Mouse (Mus musculus) liver, embryonic 11.5 days (tissue): ENCODE measurements at regions not wholly inside any gene's neighbourhood (a gene's known extent, or its start where the extent isn't known, plus 50 kb on each side); places are given as distances from the start of the nearest gene placed in this dataset.

Source experiments
- ATAC-seq: fragments of 200-750 bp; cut with Nextera tagmentation; replicated peaks from 2 replicates; pipeline ENCODE4 v1.8.0; 2017; ENCODE audit warnings: moderate number of reproducible peaks, mild to moderate bottlenecking, moderate TSS enrichment, moderate library complexity; ENCODE audit not compliant: low FRiP score
- DNase-seq: peaks from one replicate; pipeline ENCODE4 v3.0.0-alpha.2; 2017; ENCODE audit warnings: low spot score
- H3K27ac ChIP-seq: fragments of 300-500 bp; sonication (generic); 2 replicates; pipeline ENCODE4 v1.5.1; 2014; ENCODE audit warnings: mild to moderate bottlenecking, low read depth, low read length, control low read depth
- H3K27me3 ChIP-seq: fragments of 300-500 bp; sonication (generic); replicated peaks from 2 replicates; pipeline ENCODE4 v1.6.1; 2014; ENCODE audit warnings: low read length, mixed read lengths; ENCODE audit not compliant: control insufficient read depth, insufficient read depth
- H3K36me3 ChIP-seq: fragments of 300-500 bp; sonication (generic); 2 replicates; pipeline ENCODE4 v1.6.1; 2014; ENCODE audit warnings: mild to moderate bottlenecking, low read length, moderate library complexity, mixed read lengths; ENCODE audit not compliant: control insufficient read depth, insufficient read depth
- H3K4me1 ChIP-seq: fragments of 300-500 bp; sonication (generic); replicated peaks from 2 replicates; pipeline ENCODE4 v1.6.1; 2014; ENCODE audit warnings: low read length, mixed read lengths; ENCODE audit not compliant: control insufficient read depth, insufficient read depth
- H3K4me2 ChIP-seq: fragments of 300-500 bp; sonication (generic); 2 replicates; pipeline ENCODE4 v1.6.1; 2014; ENCODE audit warnings: mild to moderate bottlenecking, control low read depth, moderate library complexity
- H3K4me3 ChIP-seq: fragments of 300-500 bp; sonication (generic); 2 replicates; pipeline ENCODE4 v1.5.1; 2014; ENCODE audit warnings: low read depth, low read length, control low read depth
- H3K9ac ChIP-seq: fragments of 300-500 bp; sonication (generic); 2 replicates; pipeline ENCODE4 v1.6.1; 2014; ENCODE audit warnings: low read depth, low read length, control low read depth
- H3K9me3 ChIP-seq: fragments of 300-500 bp; sonication (generic); 2 replicates; pipeline ENCODE4 v1.6.1; 2016; ENCODE audit warnings: low read length, inconsistent platforms, mixed read lengths; ENCODE audit not compliant: control insufficient read depth
- WGBS: fragments of 180-500 bp; shearing (Covaris S2); extraction: QIAGEN DNeasy Blood & Tissue Kit; methylation state at CpG from one replicate; pipeline ENCODE4 v1.1.7; 2014; 5-methylcytosine and 5-hydroxymethylcytosine counted together

DNA sequence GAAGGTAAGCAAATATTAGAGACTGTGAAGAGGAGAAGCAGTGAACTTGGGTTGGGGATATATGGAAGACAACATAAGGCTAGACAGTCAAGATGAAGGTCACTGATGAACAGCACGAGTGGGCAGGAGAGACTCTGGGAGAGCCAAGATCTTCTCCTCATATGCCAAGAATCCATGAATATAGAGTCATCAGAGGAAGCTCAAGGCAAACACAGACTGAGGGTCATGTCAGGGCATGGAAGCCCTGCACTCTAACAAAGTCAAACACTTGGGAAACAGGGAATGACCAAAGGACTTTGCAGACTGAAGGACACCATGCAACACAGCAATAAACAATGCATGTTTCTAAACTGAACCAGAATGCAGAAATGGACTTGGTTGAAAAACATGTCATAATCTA lies 351.4 kb downstream of the Hs3st3b1 start:
- no peaks in the 10 kb centered on the region for H3K9me3 ChIP-seq
- no peak for DNase-seq
- no peak overlapping the region for H3K27ac ChIP-seq
- H3K36me3 ChIP-seq, result no peaks in the 10 kb centered on the region
- no peaks in the 10 kb centered on the region; the same call in 1 of the 2 replicates for H3K4me1 ChIP-seq
- no peak overlapping the region for H3K4me2 ChIP-seq
- no peak overlapping the region for H3K9ac ChIP-seq
- ATAC-seq, result no peak
- H3K4me3 ChIP-seq, result no peak overlapping the region
- 76% methylated on average over 1 of the region's 1 CpGs for WGBS
- no peaks in the 10 kb centered on the region for H3K27me3 ChIP-seq

DNA sequence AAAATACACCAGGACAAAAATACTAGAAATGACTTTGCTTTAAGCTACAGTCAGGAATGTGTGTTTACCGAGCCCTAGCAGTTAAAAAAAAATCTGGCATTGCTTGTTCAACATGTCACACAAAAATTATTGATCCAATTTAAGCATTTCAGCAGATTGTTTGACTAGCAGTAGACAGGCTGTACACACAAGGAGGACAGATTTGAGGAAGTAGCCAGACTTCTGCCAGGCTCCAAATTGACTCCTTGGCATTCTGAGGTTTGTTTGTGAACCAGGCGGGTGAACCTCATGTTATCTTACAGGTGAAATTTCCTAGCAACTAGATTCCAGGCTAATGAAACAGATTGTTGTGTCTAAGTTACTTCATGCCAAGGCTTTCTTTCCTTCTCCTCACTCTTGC lies 348.8 kb downstream of the Hs3st3b1 start:
- no peaks in the 10 kb centered on the region for H3K27me3 ChIP-seq
- no peak for ATAC-seq
- no peak overlapping the region for H3K4me2 ChIP-seq
- H3K4me1 ChIP-seq, result no peaks in the 10 kb centered on the region; the same call in 1 of the 2 replicates
- no peaks in the 10 kb centered on the region for H3K36me3 ChIP-seq
- WGBS, result 68% methylated on average over 2 of the region's 2 CpGs
- H3K9ac ChIP-seq, result no peak overlapping the region
- no peak overlapping the region for H3K27ac ChIP-seq
- no peak overlapping the region for H3K4me3 ChIP-seq
- H3K9me3 ChIP-seq, result no peaks in the 10 kb centered on the region
- DNase-seq, result no peak

DNA sequence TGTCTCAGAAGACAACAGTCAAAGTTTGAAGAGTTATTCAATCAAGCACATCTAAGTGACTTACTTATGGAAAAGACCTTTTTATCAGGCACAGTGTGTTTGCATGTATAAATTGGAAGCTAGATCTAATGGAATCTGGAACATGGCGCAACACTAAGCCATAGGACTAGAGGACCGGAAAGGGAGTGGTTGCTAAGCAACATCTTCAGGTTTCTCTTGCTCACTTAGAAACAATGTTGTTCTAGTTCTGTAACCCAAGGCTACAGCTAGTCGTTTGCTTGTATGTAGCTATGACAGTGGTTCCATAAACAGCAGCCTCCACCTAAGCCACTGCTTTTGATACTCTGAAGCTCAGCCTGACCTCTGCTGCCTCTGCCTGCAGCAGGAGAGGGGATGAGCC lies 338.8 kb downstream of the Hs3st3b1 start:
- Histone ChIP-seq H3K9me3 (no peaks in the 10 kb centered on the region), H3K27me3 (no peaks in the 10 kb centered on the region), H3K36me3 (no peaks in the 10 kb centered on the region), H3K4me3 (no peak overlapping the region), H3K27ac (no peak overlapping the region), H3K4me1 (no peaks in the 10 kb centered on the region), H3K9ac (no peak overlapping the region), H3K4me2 (no peak overlapping the region)
- ATAC-seq (no peak), DNase-seq (no peak)
- 70% methylated on average over 3 of the region's 3 CpGs for WGBS

DNA sequence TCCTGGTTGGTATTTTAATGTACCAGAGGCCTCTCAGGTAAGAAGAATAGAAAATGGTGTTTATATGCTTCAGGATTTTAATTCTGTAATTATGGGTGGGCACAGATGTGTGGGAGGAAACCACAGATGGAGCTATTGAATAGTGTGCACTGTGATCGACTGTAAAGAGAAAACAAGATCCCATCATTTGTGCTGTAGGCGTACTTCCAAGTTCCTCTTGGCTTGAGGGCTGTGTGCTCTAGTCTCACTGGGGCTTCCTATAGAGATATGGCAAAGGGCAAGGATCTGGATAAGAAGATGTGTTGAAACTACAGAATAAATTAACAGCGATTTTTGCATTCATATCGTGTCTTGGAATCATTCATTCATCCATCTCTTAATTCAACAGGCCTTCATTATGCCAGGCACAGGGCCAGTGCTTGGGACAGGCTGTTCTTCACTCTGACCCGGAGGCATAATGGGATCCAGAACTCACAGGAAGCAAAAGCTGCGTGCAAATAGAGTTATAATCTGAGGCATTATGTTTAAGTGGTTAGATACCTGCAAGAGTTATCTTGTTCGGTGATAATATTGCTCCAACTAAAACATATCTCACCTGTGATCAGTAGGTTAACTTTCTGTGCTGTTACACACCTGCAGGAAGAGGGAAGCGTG lies 336.7 kb downstream of the Hs3st3b1 start:
- no peaks in the 10 kb centered on the region for H3K9me3 ChIP-seq
- H3K4me2 ChIP-seq, result no peak overlapping the region
- H3K27me3 ChIP-seq, result no peaks in the 10 kb centered on the region
- no peaks in the 10 kb centered on the region for H3K36me3 ChIP-seq
- no peak overlapping the region for H3K9ac ChIP-seq
- no peak overlapping the region for H3K27ac ChIP-seq
- no peak for ATAC-seq
- WGBS, result 82% methylated on average over 8 of the region's 8 CpGs
- no peak for DNase-seq
- H3K4me1 ChIP-seq, result no peaks in the 10 kb centered on the region
- H3K4me3 ChIP-seq, result no peak overlapping the region

DNA sequence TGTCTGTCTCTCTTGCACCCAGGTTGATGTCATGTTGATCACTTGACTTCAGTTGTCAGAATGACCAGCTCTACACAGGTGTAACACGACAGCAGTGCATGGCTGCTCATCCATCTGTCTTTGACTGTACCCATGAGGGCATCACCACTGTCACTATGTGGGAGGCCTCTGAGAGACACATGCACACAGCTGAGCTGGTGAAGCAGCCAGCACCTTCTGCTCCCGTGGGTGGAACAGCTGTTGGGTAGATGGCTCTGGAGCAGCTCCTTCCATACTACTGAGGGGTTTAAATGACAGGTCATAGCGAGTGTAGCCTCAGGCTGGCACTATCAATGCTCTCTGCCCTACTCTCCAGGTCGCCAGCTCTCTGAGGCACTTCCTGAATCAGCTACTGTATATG lies 301.9 kb downstream of the Hs3st3b1 start:
- Histone ChIP-seq H3K9ac (no peak overlapping the region), H3K4me3 (no peak overlapping the region), H3K27ac (no peak overlapping the region), H3K4me1 (no peaks in the 10 kb centered on the region), H3K27me3 (no peaks in the 10 kb centered on the region), H3K4me2 (no peak overlapping the region), H3K9me3 (no peaks in the 10 kb centered on the region), H3K36me3 (no peaks in the 10 kb centered on the region)
- ATAC-seq (no peak), DNase-seq (no peak)
- 73% methylated on average over 4 of the region's 4 CpGs for WGBS

DNA sequence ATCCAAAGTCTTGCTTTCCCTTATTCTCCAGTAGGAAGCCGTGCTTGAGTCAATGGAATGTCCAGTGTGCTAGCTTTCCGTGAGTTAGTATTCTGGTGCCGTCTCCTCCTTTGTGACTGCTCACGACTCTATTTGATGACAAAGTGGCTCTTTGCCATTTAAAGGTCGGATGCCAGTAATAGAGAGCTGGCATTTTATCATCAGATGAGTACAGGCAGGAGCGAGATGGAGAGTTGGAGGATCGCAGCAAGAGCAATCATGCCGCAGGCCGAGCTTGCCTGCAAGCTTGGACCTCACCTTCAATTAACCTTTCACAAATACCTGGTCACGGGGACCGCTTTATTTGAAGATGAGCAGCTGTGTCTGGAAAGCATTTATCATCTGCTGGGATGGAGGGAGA lies 291.8 kb downstream of the Hs3st3b1 start:
- H3K27me3 ChIP-seq, result no peaks in the 10 kb centered on the region
- 67% methylated on average over 11 of the region's 11 CpGs for WGBS
- DNase-seq (no peak), ATAC-seq (no peak)
- no peaks in the 10 kb centered on the region for H3K9me3 ChIP-seq
- H3K4me3 ChIP-seq, result no peak overlapping the region
- H3K36me3 ChIP-seq, result no peaks in the 10 kb centered on the region
- no peak overlapping the region for H3K4me2 ChIP-seq
- H3K27ac ChIP-seq, result no peak overlapping the region
- H3K9ac ChIP-seq, result no peak overlapping the region
- no peaks in the 10 kb centered on the region for H3K4me1 ChIP-seq

DNA sequence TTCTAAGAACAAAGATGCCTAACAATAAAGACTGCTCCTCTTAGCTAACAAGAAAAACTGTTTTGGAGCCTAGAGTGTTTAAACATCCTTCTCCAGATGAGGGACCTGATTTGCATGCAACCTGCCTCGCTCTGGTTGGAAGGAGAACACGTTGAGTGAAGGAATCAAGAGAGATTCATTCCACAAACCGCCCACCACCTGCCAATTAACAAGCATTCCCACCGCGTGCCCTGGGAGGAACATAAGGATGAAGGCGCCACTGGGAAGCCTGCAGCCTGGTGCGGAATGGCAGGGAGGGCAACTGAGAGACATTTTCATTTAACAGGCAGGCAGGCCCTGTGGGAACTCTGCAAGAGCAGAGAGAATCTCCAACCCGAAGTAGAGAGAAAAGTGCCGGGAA lies 265.0 kb downstream of the Hs3st3b1 start:
- Histone ChIP-seq H3K4me3 (no peak overlapping the region), H3K27ac (no peak overlapping the region), H3K36me3 (no peaks in the 10 kb centered on the region), H3K4me1 (no peaks in the 10 kb centered on the region), H3K27me3 (no peaks in the 10 kb centered on the region), H3K9ac (no peak overlapping the region), H3K9me3 (0 out of 2 replicates have a peak, but pooled peaks cover 2% of the 10 kb centered on the region), H3K4me2 (no peak overlapping the region)
- WGBS, result 81% methylated on average over 9 of the region's 9 CpGs
- DNase-seq, result no peak
- ATAC-seq, result no peak

DNA sequence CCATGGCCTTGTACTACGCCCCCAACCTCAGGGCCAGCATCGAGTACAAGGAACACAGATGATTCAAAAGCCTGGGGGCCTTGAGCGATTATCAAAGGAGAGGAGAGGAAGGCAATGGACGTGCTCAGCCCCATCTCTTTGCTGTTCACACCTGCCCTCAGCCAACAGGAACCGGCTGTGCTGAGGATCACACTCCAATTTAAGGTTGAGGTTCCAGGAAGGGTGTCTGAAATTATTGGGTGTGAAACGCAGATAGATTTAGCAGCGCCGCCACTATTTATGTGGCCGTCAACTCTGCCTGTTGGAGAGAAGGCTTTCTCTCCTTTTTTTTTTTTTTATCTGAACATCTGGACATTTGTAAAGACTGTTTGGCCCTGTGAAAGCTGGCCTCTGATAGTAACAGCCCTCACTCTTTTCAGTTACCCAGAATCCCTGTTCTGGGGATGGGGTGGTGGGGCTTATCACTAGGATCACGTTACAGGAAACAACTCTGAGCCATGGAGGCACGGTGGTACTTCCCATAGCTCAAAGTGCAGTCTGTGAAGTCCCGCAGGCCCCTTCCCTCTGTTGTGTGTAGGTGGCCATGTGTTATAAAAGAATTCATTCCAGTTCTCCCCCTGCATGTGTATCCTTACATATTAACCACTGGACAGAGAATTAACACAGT lies 256.7 kb downstream of the Hs3st3b1 start:
- Histone ChIP-seq H3K9ac (no peak overlapping the region), H3K27ac (no peak overlapping the region), H3K27me3 (no peaks in the 10 kb centered on the region), H3K9me3 (no peaks in the 10 kb centered on the region), H3K4me1 (no peaks in the 10 kb centered on the region), H3K4me3 (no peak overlapping the region), H3K4me2 (no peak overlapping the region), H3K36me3 (no peaks in the 10 kb centered on the region)
- DNase-seq, result no peak
- ATAC-seq, result no peak
- WGBS, result 54% methylated on average over 12 of the region's 12 CpGs

DNA sequence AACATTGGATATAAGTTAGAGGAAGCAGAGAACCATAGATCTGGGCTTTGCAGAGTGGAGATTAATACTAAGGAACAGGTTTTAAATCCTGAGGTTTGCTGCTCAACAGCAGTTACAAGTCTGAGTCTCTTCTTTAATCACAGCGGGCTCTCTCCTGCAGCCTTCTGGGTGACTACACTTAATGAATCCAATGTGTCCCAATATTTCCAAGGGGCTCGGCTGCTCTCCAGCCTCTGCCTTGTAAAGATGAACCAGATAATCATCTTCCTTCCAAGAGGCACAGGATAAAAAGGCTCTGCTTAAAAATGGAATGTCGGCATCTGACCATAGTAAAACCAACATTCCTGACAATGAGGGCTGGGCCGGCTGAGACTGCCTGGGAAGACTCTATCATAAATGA lies 251.6 kb downstream of the Hs3st3b1 start:
- Histone ChIP-seq H3K9ac (no peak overlapping the region), H3K4me1 (no peaks in the 10 kb centered on the region), H3K4me2 (no peak overlapping the region), H3K27me3 (no peaks in the 10 kb centered on the region), H3K9me3 (no peaks in the 10 kb centered on the region), H3K36me3 (no peaks in the 10 kb centered on the region), H3K27ac (no peak overlapping the region), H3K4me3 (no peak overlapping the region)
- DNase-seq, result no peak
- ATAC-seq, result no peak
- 68% methylated on average over 4 of the region's 4 CpGs for WGBS
